Mouse (Mus musculus) cerebellum, adult 2 months (tissue): Measurements from ENCODE around the gene Sapcd2. TPM values are rescaled to one million over a fixed set of nuclear protein-coding genes. Genes with fewer than 3 reads are reported as not detected.
"Not testable (repeated sequence)": the region's sequence is repeated elsewhere in the genome, so short reads cannot be mapped to it uniquely, and the experiment has no call there.

Experiments used
- DNase-seq, 2 experiments: peaks; one replicate each; pipeline ENCODE4 v3.0.0; 2021
- H3K27ac ChIP-seq: fragments of 200-500 bp; 2 replicates; pipeline ENCODE4 v1.5.1; 2012; ENCODE audit warnings: low read length, control low read depth, inconsistent platforms; ENCODE audit not compliant: insufficient read depth
- H3K27me3 ChIP-seq: fragments of 200-500 bp; 2 replicates; pipeline ENCODE4 v1.6.1; 2012; ENCODE audit warnings: inconsistent platforms, mild to moderate bottlenecking, low read length, moderate library complexity; ENCODE audit not compliant: control insufficient read depth, insufficient read depth
- H3K4me1 ChIP-seq: fragments of 200-500 bp; 2 replicates; pipeline ENCODE4 v1.6.1; 2011; ENCODE audit warnings: low read length; ENCODE audit not compliant: control insufficient read depth, insufficient read depth
- H3K4me3 ChIP-seq: fragments of 200-500 bp; replicated peaks from 2 replicates; pipeline ENCODE3; 2011; ENCODE audit warnings: mild to moderate bottlenecking, low read depth, low read length, control low read depth; ENCODE audit not compliant: insufficient read depth
- CTCF ChIP-seq: fragments of 200-500 bp; IDR thresholded peaks from 2 replicates; pipeline ENCODE4 v1.5.1; 2011; ENCODE audit warnings: low read depth, mild to moderate bottlenecking, control low read depth, low read length, moderate library complexity, borderline replicate concordance; ENCODE audit not compliant: insufficient read depth
- POLR2A ChIP-seq: fragments of 200-500 bp; IDR thresholded peaks from 2 replicates; pipeline ENCODE4 v1.6.1; 2011; ENCODE audit warnings: low read length, control low read depth, borderline replicate concordance; ENCODE audit not compliant: insufficient read depth
- WGBS: fragments of 180-500 bp; shearing (Covaris S2); methylation state at CpG from one replicate; pipeline ENCODE4 v1.1.7; 2018; 5-methylcytosine and 5-hydroxymethylcytosine counted together
- polyA plus RNA-seq: library from polyadenylated mRNA; depleted of rRNA; stranded (reverse); fragments of >200 nt; gene quantifications from 2 replicates; pipeline ENCODE4 v1.2.3, GENCODE M21; 2012

The Sapcd2 gene
- polyA plus RNA-seq, 1 experiment, result 4.7 TPM

DNA sequence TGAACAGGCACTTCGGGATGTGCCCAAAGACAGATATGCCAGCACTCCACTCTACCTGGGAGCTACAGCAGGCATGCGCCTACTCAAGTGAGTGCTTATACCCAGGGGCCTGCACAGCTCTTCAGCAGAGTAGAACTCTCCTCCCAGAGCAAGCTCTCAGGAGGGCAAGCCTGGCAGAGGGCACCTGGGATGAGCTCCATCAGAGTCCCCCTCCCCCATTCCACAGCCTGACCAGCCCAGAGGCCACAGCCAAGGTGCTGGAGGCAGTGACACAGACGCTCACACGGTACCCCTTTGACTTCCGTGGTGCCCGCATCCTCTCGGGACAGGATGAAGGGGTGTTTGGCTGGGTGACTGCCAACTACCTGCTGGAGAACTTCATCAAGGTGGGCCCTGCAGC lies 25.9 kb downstream of the Sapcd2 start:
- DNase-seq, result no peak
- H3K27me3 ChIP-seq, result no peaks in the 10 kb centered on the region
- H3K4me3 ChIP-seq, result no peak overlapping the region
- 95% methylated on average over 7 of the region's 7 CpGs for WGBS
- no peak for TF ChIP-seq CTCF
- TF ChIP-seq POLR2A, result no peak
- H3K4me1 ChIP-seq, result peaks cover 18% of the 10 kb centered on the region
- H3K27ac ChIP-seq, result no peak overlapping the region

DNA sequence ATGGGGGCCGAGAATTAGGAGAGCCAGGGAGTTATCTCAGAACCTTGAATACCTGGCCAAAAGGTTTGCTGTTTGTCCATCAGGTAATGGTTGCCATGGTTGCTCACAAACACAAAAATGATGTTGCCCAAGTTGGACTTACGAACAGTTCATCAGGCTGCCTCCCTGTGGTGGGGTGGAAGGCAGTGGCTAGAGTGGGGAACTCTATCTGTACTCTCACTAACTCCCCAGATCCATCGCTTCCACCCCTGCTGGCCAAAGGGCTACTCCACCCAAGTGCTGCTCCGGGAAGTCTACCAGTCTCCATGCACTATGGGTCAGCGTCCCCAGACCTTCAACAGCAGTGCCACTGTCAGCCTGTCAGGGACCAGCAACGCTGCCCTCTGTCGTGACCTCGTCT lies 26.9 kb downstream of the Sapcd2 start, which contains the start of gene Npdc1:
Gene Npdc1 (plus strand): TSS at position 301 of the 400 bp plus-strand sequence.
- Histone ChIP-seq H3K4me3 (no peak within 1 kb of the TSS), H3K4me1 (peaks cover 18% of the 10 kb centered on the region), H3K27ac (no peak within 1 kb of the TSS), H3K27me3 (no peaks in the 10 kb centered on the region)
- no peak for DNase-seq
- no peak for TF ChIP-seq POLR2A
- no peak for TF ChIP-seq CTCF
- WGBS, result 90% methylated on average over 8 of the region's 8 CpGs

DNA sequence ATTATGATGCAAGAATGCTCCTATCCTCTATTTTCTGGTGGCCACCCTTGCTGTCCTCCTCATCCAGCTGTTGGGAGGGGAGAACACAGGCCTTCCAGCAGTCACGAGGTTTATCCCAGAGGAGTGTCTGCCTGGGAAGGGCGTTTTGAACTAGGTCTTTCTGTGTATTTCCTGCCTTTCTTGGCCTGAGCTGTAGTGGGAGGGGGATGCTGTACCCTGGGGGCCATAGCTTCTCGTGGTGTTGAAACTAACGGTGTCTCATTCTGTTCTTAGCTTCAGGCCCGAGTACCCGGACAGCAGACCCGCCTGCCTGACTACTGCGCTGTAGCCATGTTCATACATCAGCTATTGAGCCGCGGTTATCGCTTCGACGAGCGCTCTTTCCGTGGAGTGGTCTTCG lies 28.2 kb downstream of the Sapcd2 start:
- WGBS, result 32% methylated on average over 16 of the region's 16 CpGs
- H3K4me1 ChIP-seq, result peaks cover 28% of the 10 kb centered on the region
- H3K27me3 ChIP-seq, result no peaks in the 10 kb centered on the region
- TF ChIP-seq POLR2A (no peak), CTCF (no peak)
- H3K27ac ChIP-seq, result no peak overlapping the region
- peak overlapping the region; percentile 45 for H3K4me3 ChIP-seq
- no peak for DNase-seq

DNA sequence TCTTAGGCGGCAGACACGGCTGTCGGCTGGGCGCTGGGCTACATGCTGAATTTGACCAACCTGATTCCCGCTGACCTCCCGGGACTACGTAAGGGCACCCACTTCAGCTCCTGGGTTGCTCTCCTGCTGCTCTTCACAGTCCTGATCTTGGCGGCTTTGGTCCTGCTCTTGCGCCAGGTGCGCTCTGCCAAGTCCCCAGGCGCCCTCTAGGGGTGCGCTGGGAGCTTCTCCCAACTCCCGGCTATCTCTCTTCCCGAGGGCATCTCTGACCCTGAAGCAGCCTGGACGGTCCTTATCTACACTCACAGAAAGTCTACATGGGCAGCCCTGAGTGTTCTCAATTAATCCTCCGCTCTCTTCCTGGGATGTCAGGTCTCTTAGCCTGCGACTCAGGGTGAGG lies 28.6 kb downstream of the Sapcd2 start:
- DNase-seq, result peak; percentile 77 to 80

DNA sequence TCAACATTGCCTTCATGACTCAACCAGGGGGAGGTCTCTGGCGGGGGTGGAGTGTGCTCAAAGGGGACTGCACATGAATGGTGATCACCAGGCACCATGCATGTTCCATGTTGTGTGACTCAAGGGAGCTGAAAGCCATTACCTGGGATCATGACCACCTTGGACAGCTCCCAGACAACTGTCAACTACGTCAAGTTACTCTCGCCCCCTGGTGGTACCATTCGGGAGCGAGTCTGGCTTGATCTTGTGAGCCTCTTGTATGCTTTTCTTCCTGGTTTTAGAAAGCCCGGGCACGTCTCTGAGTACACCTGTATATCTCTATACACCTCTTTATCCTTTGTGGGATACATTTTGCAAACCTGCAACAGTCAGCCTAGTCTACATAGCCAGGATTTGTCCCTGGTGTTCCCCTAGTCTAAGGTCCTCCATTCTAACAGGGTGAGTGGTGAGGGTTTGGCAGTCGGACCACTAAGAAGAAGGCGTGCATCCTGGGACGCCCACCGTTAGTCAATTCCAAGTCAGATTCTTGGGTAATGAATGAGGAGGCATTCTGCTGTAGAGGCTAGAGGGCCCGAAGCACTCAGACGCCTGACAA lies 30.4 kb downstream of the Sapcd2 start:
- peak overlapping the region; percentile 85 for H3K27ac ChIP-seq

More for the DNA sequence above, 28.6 kb downstream of the Sapcd2 start:
- 5% methylated on average over 17 of the region's 17 CpGs for WGBS
- no peak overlapping the region for H3K27ac ChIP-seq
- peaks cover 33% of the 10 kb centered on the region for H3K4me1 ChIP-seq
- H3K27me3 ChIP-seq, result no peaks in the 10 kb centered on the region
- peak overlapping the region; percentile 45 for H3K4me3 ChIP-seq
- TF ChIP-seq CTCF, result peak; percentile 73; the same call in 1 of the 2 replicates
- no peak for TF ChIP-seq POLR2A

DNA sequence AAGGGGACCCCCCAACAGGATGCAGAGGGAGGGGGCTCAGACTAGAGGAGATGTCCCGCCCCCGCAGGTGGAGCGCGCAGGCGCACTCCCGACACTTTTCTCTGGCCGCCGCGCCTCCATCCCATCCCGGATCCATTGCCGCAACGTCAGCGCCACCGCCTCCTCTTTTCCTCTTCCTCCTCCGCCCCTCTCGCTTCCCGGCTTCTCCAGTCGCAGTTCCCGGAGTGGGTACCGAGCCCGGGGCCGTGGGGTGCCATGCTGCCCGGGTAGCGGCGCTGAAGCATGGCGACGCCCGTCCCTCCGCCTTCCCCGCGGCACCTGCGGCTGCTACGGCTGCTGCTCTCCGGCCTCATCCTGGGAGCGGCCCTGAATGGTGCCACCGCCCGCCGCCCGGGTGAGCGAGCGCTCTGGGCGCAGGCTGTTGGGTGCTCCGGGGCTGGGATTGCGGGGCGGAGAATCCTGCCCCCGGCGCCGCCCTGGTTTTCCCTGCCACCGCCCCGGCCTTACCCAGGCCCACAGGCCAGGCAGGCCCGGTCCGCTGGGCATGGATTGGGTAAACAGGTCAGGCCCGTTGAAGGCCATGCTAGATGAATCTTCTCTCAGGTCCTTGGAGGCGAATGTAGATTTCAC lies 31.0 kb downstream of the Sapcd2 start:
- H3K27ac ChIP-seq, result peak overlapping the region; percentile 85
- under 1% methylated on average over 54 of the region's 54 CpGs for WGBS
- H3K27me3 ChIP-seq, result no peaks in the 10 kb centered on the region
- TF ChIP-seq POLR2A (peak; percentile 68; the same call in 1 of the 2 replicates), CTCF (no peak)
- peaks cover 30% of the 10 kb centered on the region for H3K4me1 ChIP-seq
- DNase-seq, result peak; percentile 93 to 95
- H3K4me3 ChIP-seq, result peak overlapping the region; percentile 61

More for the DNA sequence above, 30.4 kb downstream of the Sapcd2 start:
- TF ChIP-seq POLR2A (no peak), CTCF (peak; percentile 68; the same call in 1 of the 2 replicates)
- Histone ChIP-seq H3K4me1 (peaks cover 30% of the 10 kb centered on the region), H3K27me3 (no peaks in the 10 kb centered on the region), H3K4me3 (peak overlapping the region; percentile 61)
- WGBS, result 3% methylated on average over 13 of the region's 13 CpGs
- DNase-seq, result peak; percentile 68 to 73

DNA sequence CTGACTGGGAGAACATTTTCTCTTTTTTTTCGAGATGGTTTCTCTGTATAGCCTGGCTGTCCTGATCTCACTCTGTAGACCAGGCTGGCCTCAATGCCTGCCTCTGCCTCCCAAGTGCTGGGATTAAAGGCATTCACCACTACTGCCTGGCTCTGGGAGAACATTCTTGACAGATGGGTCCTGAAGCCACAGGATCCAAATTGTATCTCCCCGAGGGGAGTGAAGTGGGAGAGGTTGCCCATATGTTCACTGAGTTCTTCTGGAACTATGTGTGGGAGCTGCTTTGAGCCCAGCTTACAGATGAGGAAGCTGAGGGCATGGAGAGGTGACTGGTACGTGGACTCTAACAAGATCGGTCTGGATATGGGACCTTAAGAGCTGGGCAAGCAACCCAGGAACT lies 31.9 kb downstream of the Sapcd2 start:
- Histone ChIP-seq H3K4me1 (peaks cover 30% of the 10 kb centered on the region), H3K4me3 (peak overlapping the region; percentile 61), H3K27ac (0 out of 2 replicates have a peak overlapping the region, but pooled peaks have one; percentile 71), H3K27me3 (no peaks in the 10 kb centered on the region)
- DNase-seq, result peak in 1 of 2 experiments; percentile 22
- no peak for TF ChIP-seq CTCF
- no peak for TF ChIP-seq POLR2A
- WGBS, result 34% methylated on average over 4 of the region's 4 CpGs

DNA sequence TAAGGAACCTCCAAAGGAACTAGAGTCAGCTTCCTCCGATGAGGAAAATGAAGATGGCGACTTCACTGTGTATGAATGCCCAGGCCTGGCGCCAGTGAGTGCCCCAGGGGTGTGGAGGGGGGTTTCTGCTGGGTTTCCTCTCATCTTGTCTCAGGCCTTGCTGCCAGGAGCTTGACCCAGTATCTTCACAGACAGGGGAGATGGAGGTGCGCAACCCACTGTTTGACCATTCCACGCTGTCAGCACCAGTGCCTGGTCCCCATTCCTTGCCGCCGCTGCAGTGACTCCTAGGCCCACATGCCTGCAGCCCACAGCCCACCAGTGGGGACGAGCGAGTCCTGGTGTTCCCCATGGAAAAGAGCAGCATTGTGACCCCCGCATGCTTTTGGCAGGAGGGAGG lies 36.8 kb downstream of the Sapcd2 start:
- no peak for TF ChIP-seq CTCF
- TF ChIP-seq POLR2A, result no peak
- 86% methylated on average over 10 of the region's 10 CpGs for WGBS

DNA sequence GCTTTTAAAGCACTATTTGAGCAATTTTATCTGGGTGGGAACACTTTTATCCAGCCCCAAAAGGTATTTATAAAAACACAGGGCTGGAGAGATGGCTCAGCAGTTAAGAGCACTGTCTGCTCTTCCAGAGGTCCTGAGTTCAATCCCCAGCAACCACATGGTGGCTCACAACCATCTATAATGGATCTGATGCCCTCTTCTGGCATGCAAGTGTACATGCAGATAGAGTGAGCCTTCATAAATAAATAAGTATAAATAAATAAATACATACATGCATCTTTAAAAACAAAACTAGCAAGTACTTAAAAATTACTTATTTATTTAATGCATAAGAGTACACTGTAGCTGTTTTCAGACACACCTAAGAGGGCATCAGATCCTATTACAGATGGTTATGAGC lies 41.3 kb downstream of the Sapcd2 start:
- H3K4me1 ChIP-seq, DNase-seq, H3K27ac ChIP-seq, H3K27me3 ChIP-seq, H3K4me3 ChIP-seq: not testable (repeated sequence)

More for the DNA sequence above, 36.8 kb downstream of the Sapcd2 start:
- no peak for DNase-seq
- no peak overlapping the region for H3K27ac ChIP-seq
- H3K4me3 ChIP-seq, result no peak overlapping the region
- H3K4me1 ChIP-seq, result peaks cover 24% of the 10 kb centered on the region
- H3K27me3 ChIP-seq, result no peaks in the 10 kb centered on the region
